Mouse (Mus musculus) neutrophil, adult 5-6 weeks (primary cell): ENCODE data around the gene Gm43638. TPM values are rescaled to one million over a fixed set of nuclear protein-coding genes. Genes with fewer than 3 reads are reported as not detected.

Source experiments
- total RNA-seq: library from RNA; stranded (forward); fragments of 200-1000 nt; gene quantifications from 2 replicates; pipeline ENCODE4 v1.2.3, GENCODE M21; 2017

The Gm43638 gene
- total RNA-seq, 1 experiment from 2014 or later: not detected

Other genes starting within 250 kb of the Gm43638 start
- not detected in 2 replicates for gene Ugt2b37, start 232.0 kb downstream of the Gm43638 start, total RNA-seq
- not detected in 2 replicates for gene Ugt2a3, start 149.6 kb downstream of the Gm43638 start, total RNA-seq
- gene Ugt2b38, start 62.6 kb downstream of the Gm43638 start, total RNA-seq: not detected in 2 replicates
- not detected in 2 replicates for gene Ugt2a2, start 4.5 kb downstream of the Gm43638 start, total RNA-seq
- not detected in 2 replicates for gene Ugt2a1, start 4.1 kb upstream of the Gm43638 start, total RNA-seq
- gene Sult1b1, start 51.4 kb upstream of the Gm43638 start, total RNA-seq: not detected in 2 replicates
- gene Sult1d1, start 82.2 kb upstream of the Gm43638 start, total RNA-seq: not detected in 2 replicates
- gene Sult1e1, start 104.8 kb upstream of the Gm43638 start, total RNA-seq: not detected in 2 replicates
- not detected in 2 replicates for gene Csn1s1, start 179.4 kb upstream of the Gm43638 start, total RNA-seq
- gene Csn2, start 212.8 kb upstream of the Gm43638 start, total RNA-seq: not detected in 2 replicates